Mouse (Mus musculus) embryonic facial prominence, embryonic 10.5 days (tissue): ENCODE measurements around the gene Mthfr. TPM values are rescaled to one million over a fixed set of nuclear protein-coding genes. Genes with fewer than 3 reads are reported as not detected.

Source experiments
- DNase-seq: peaks from one replicate; pipeline ENCODE4 v3.0.0-alpha.2; 2017; ENCODE audit warnings: low spot score
- H3K27ac ChIP-seq: fragments of 300-500 bp; sonication (generic); replicated peaks from 2 replicates; pipeline ENCODE4 v1.5.1; 2016; ENCODE audit warnings: mild to moderate bottlenecking
- H3K27me3 ChIP-seq: fragments of 300-500 bp; sonication (generic); replicated peaks from 2 replicates; pipeline ENCODE4 v1.6.1; 2016; ENCODE audit warnings: low read depth, mild to moderate bottlenecking; ENCODE audit not compliant: poor library complexity, severe bottlenecking
- H3K36me3 ChIP-seq: fragments of 300-500 bp; sonication (generic); replicated peaks from 2 replicates; pipeline ENCODE4 v1.6.1; 2016; ENCODE audit warnings: mild to moderate bottlenecking, moderate library complexity
- H3K4me1 ChIP-seq: fragments of 300-500 bp; sonication (generic); 2 replicates; pipeline ENCODE4 v1.6.1; 2016
- H3K4me3 ChIP-seq: fragments of 300-500 bp; sonication (generic); 2 replicates; pipeline ENCODE4 v1.5.1; 2016; ENCODE audit warnings: mild to moderate bottlenecking, moderate library complexity
- H3K9me3 ChIP-seq: fragments of 300-500 bp; sonication (generic); 2 replicates; pipeline ENCODE4 v1.6.1; 2016; ENCODE audit warnings: mild to moderate bottlenecking
- WGBS: fragments of 180-500 bp; shearing (Covaris S2); methylation state at CpG from one replicate; pipeline ENCODE4 v1.1.7; 2016; 5-methylcytosine and 5-hydroxymethylcytosine counted together
- polyA plus RNA-seq: library from polyadenylated mRNA; unstranded; fragments of >200 nt; fragmentation: Nextera tagmentation; extraction: Ambion mirVana; gene quantifications from 2 replicates; pipeline ENCODE4 v1.2.1, GENCODE M21; 2016

Mthfr gene
- polyA plus RNA-seq, result 25.2 and 25.4 TPM in 2 replicates

DNA sequence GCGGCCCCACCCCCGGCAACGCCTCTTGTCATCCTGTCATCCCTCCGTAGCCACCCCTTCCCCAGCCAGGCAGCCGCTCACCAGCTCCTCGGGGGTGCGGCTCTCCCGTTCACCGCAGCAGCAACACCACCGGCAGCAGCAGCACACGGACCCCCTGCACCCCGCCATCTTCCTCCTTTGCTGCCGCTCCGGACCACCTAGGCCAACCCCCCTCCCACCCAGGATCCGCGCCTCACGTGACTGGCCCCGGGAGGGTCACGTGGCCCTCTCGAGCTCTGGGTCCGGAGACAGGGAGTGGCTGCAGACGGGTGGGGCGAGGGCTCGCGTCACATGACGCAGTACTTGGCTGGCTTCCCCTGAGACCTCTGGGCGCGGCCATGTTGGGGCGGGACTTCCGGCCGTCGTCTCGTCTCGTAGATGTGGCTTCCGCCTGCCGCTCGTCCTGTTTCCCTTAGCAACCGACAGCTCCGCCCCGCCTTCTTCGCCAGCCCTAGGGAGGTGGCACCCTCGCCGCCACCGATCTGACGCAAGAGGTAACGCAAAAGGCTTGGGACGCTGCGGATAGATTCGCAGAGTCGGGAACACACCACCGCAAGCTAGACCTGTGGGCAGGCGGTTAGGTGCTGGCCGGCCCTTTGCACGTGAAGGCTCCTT, at the start of gene Mthfr, which contains the start of gene Clcn6:
Mthfr (plus strand) TSS at position 478 of the 654 bp plus-strand sequence.
Clcn6 (minus strand) TSS at position 222 of the 654 bp plus-strand sequence.
- Histone ChIP-seq H3K27ac (peak within 1 kb of the TSS; percentile 91), H3K27me3 (no peaks in the 10 kb centered on the region), H3K9me3 (no peaks in the 10 kb centered on the region), H3K4me1 (peaks cover 49% of the 10 kb centered on the region), H3K36me3 (peaks cover 50% of the 10 kb centered on the region), H3K4me3 (peak within 1 kb of the TSS; percentile 94)
- under 1% methylated on average over 54 of the region's 54 CpGs for WGBS
- DNase-seq, result peak; percentile 100

DNA sequence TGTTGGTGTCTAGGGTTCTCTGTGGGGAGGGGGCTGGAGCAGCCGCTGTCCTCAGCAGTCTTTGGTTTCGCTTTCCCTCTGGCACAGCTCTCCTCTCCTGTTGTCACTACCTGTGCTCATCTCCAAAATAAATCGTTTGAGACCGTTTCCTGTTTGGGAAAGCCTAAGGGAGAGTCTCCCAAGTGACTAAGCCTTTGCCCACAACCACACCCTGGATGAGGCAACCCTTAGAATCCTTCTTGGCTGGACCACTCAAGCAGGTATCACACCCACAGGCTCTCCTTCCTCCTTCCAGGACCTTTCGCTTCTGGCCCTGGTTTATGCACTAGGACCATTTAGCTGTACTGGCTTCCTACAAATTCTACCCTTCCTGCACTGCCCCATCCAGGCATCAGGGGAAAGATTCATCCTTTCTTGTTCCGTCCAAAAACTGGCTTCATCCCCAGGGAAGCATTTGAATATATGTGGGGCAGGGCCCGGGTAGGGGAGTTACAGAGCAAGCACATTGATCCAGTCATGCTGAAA, 45.2 kb upstream of the Mthfr start:
- Histone ChIP-seq H3K27me3 (no peaks in the 10 kb centered on the region), H3K4me3 (no peak overlapping the region), H3K4me1 (no peaks in the 10 kb centered on the region), H3K36me3 (no peaks in the 10 kb centered on the region), H3K9me3 (no peaks in the 10 kb centered on the region), H3K27ac (no peak overlapping the region)
- 70% methylated on average over 7 of the region's 7 CpGs for WGBS
- no peak for DNase-seq

GRCm38 (mm10) chr4:147995311-147995710, 43.6 kb upstream of the Mthfr start:
- H3K4me3 ChIP-seq, result no peak overlapping the region
- H3K4me1 ChIP-seq, result no peaks in the 10 kb centered on the region
- H3K36me3 ChIP-seq, result no peaks in the 10 kb centered on the region
- no peak for DNase-seq
- 77% methylated on average over 3 of the region's 3 CpGs for WGBS
- H3K9me3 ChIP-seq, result no peaks in the 10 kb centered on the region
- no peaks in the 10 kb centered on the region for H3K27me3 ChIP-seq
- no peak overlapping the region for H3K27ac ChIP-seq

- Histone ChIP-seq H3K27ac (no peak within 1 kb of the TSS), H3K27me3 (no peaks in the 10 kb centered on the region), H3K4me3 (no peak within 1 kb of the TSS), H3K36me3 (peaks cover 21% of the 10 kb centered on the region), H3K9me3 (no peaks in the 10 kb centered on the region), H3K4me1 (no peaks in the 10 kb centered on the region)
- DNase-seq, result no peak
- 57% methylated on average over 12 of the region's 12 CpGs for WGBS
Observed at GRCm38 (mm10) chr4:148000202-148000772, 38.6 kb upstream of the Mthfr start, which contains the start of gene Nppa. Gene Nppa (plus strand): TSS chr4:148000722.

DNA sequence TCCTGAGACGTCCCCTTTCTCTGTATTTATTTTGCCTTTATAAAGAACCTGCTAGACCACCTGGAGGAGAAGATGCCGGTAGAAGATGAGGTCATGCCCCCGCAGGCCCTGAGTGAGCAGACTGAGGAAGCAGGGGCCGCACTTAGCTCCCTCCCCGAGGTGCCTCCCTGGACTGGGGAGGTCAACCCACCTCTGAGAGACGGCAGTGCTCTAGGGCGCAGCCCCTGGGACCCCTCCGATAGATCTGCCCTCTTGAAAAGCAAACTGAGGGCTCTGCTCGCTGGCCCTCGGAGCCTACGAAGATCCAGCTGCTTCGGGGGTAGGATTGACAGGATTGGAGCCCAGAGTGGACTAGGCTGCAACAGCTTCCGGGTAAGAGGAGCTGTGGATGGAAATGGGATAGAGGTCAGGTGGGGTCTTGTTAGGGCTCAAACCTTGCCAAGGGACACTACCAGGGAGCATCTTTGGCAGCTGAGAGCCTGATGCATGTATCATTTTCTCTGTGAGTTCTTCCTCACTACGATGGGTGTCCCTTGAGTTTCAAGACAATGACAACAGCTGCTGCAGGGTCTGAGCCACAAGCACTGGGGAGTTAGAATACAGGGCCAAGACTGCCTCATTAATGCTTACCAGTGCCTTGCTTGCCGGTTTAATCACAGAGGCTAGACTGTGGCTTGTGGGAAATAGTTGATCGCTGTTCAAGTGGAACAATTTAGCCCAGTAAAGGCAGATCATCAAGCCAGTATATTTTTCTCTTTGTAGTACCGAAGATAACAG, 37.7 kb upstream of the Mthfr start:
- Histone ChIP-seq H3K4me3 (no peak overlapping the region), H3K36me3 (peaks cover 30% of the 10 kb centered on the region), H3K27me3 (no peaks in the 10 kb centered on the region), H3K27ac (no peak overlapping the region), H3K4me1 (no peaks in the 10 kb centered on the region), H3K9me3 (no peaks in the 10 kb centered on the region)
- no peak for DNase-seq
- 80% methylated on average over 17 of the region's 17 CpGs for WGBS

- no peak for DNase-seq
- Histone ChIP-seq H3K4me3 (no peak overlapping the region), H3K36me3 (peaks cover 37% of the 10 kb centered on the region), H3K27ac (no peak overlapping the region), H3K9me3 (no peaks in the 10 kb centered on the region), H3K27me3 (no peaks in the 10 kb centered on the region), H3K4me1 (no peaks in the 10 kb centered on the region)
- 50% methylated on average over 8 of the region's 8 CpGs for WGBS
Observed at GRCm38 (mm10) chr4:148001866-148002265, 37.0 kb upstream of the Mthfr start.

GRCm38 (mm10) chr4:148004361-148004760, 34.5 kb upstream of the Mthfr start:
- H3K9me3 ChIP-seq, result no peaks in the 10 kb centered on the region
- H3K27ac ChIP-seq, result no peak overlapping the region
- H3K27me3 ChIP-seq, result no peaks in the 10 kb centered on the region
- peaks cover 62% of the 10 kb centered on the region for H3K36me3 ChIP-seq
- 85% methylated on average over 7 of the region's 7 CpGs for WGBS
- H3K4me3 ChIP-seq, result no peak overlapping the region
- no peaks in the 10 kb centered on the region for H3K4me1 ChIP-seq
- DNase-seq, result no peak

GRCm38 (mm10) chr4:148008412-148008811, 30.5 kb upstream of the Mthfr start:
- 80% methylated on average over 4 of the region's 4 CpGs for WGBS
- Histone ChIP-seq H3K4me1 (no peaks in the 10 kb centered on the region), H3K9me3 (no peaks in the 10 kb centered on the region), H3K27ac (no peak overlapping the region), H3K36me3 (peaks cover 99% of the 10 kb centered on the region), H3K4me3 (no peak overlapping the region), H3K27me3 (no peaks in the 10 kb centered on the region)
- DNase-seq, result peak; percentile 37

DNA sequence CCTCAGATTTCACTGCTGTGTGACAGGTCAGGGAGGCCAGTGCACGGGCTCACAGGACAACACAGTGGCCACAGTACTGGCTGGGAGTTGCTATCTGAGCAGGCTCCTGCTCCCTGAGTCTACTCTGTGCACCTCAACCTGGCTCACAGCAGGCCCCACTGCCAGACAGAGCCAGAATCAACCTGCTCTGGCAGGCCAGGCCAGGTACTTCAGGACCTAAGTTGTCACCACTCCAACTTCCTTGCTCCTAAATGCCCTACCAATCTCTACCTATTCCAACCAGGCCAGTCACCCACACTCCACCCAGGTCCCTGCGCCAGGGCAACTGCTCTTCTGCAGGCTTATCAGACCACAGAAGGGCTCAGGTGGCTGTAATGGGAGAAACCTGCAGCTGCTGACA, 29.2 kb upstream of the Mthfr start:
- Histone ChIP-seq H3K4me1 (no peaks in the 10 kb centered on the region), H3K4me3 (no peak overlapping the region), H3K27me3 (no peaks in the 10 kb centered on the region), H3K9me3 (no peaks in the 10 kb centered on the region), H3K27ac (no peak overlapping the region), H3K36me3 (peaks cover 100% of the 10 kb centered on the region)
- 89% methylated on average over 2 of the region's 2 CpGs for WGBS
- DNase-seq, result no peak

- Histone ChIP-seq H3K27me3 (no peaks in the 10 kb centered on the region), H3K9me3 (no peaks in the 10 kb centered on the region), H3K4me1 (no peaks in the 10 kb centered on the region), H3K27ac (no peak overlapping the region), H3K36me3 (peaks cover 100% of the 10 kb centered on the region), H3K4me3 (no peak overlapping the region)
- no peak for DNase-seq
- WGBS, result 62% methylated on average over 3 of the region's 3 CpGs
Observed at GRCm38 (mm10) chr4:148011332-148011731, 27.5 kb upstream of the Mthfr start.

GRCm38 (mm10) chr4:148012216-148012615, 26.7 kb upstream of the Mthfr start:
- peaks cover 100% of the 10 kb centered on the region for H3K36me3 ChIP-seq

GRCm38 (mm10) chr4:148015418-148015817, 23.5 kb upstream of the Mthfr start:
- 80% methylated on average over 10 of the region's 10 CpGs for WGBS
- no peaks in the 10 kb centered on the region for H3K27me3 ChIP-seq
- no peak overlapping the region for H3K27ac ChIP-seq
- no peaks in the 10 kb centered on the region for H3K9me3 ChIP-seq
- H3K4me1 ChIP-seq, result peaks cover 7% of the 10 kb centered on the region
- H3K36me3 ChIP-seq, result peaks cover 100% of the 10 kb centered on the region
- H3K4me3 ChIP-seq, result no peak overlapping the region
- no peak for DNase-seq

More at GRCm38 (mm10) chr4:148012216-148012615, 26.7 kb upstream of the Mthfr start:
- Histone ChIP-seq H3K27me3 (no peaks in the 10 kb centered on the region), H3K4me1 (no peaks in the 10 kb centered on the region), H3K4me3 (no peak overlapping the region), H3K9me3 (no peaks in the 10 kb centered on the region), H3K27ac (no peak overlapping the region)
- DNase-seq, result no peak
- 91% methylated on average over 4 of the region's 4 CpGs for WGBS
